Mouse (Mus musculus): ENCODE measurements at regions not wholly inside any gene's neighbourhood (a gene's known extent, or its start where the extent isn't known, plus 50 kb on each side); places are given as distances from the start of the nearest gene placed in this dataset.

GRCm38 (mm10) chr12:52439241-52439640 lies 64.5 kb upstream of the Arhgap5 start:
- no peak for TF ChIP-seq NELFE (IDR thresholded peaks at IDR 0.05; ENCODE audit: low read depth, low read length)
- no peak for TF ChIP-seq ZNF384 (IDR thresholded peaks at IDR 0.05; ENCODE audit: low read depth, low read length)
- no peak for TF ChIP-seq CTCF (IDR thresholded peaks at IDR 0.05 in 2 of 3, conservative IDR thresholded peaks at IDR 0.05 in 1 of 3; ENCODE audit: control insufficient read depth in 1 of 3, insufficient read depth in 1 of 3, low read depth in 2 of 3, low read length in 3 of 3, poor library complexity in 1 of 3, severe bottlenecking in 1 of 3)
- no peak for TF ChIP-seq USF1 (IDR thresholded peaks at IDR 0.05; ENCODE audit: low read depth, low read length)
- no peak for TF ChIP-seq POLR2A (IDR thresholded peaks at IDR 0.05; ENCODE audit: control insufficient read depth in 1 of 2, insufficient read depth in 1 of 2, low read depth in 1 of 2, low read length in 2 of 2, poor library complexity in 1 of 2)
- no peak for TF ChIP-seq UBTF (IDR thresholded peaks at IDR 0.05; ENCODE audit: borderline replicate concordance, insufficient read depth, low read depth, low read length)
